Mouse (Mus musculus) erythroblast, embryonic 14.5 days (primary cell): Measurements from ENCODE around the gene Olfr1373.

Source experiments
- GATA1 ChIP-seq: IDR thresholded peaks from 2 replicates; pipeline ENCODE4 v1.6.1; 2012; ENCODE audit warnings: low read length, inconsistent platforms, mixed read lengths
- TAL1 ChIP-seq: IDR thresholded peaks from 3 replicates; pipeline ENCODE4 v1.6.1; 2012; ENCODE audit warnings: low read length, inconsistent platforms, mixed read lengths

- TF ChIP-seq GATA1 = no peak
- no peak for TF ChIP-seq TAL1
Measured at GRCm38 (mm10) chr11:52122045-52122444, 23.3 kb downstream of the Olfr1373 start.
